Mouse (Mus musculus): ENCODE results near the gene Dynlrb2.

- TF ChIP-seq TAL1 (IDR thresholded peaks at IDR 0.05; ENCODE audit: low read length) = no peak
- no peak for TF ChIP-seq GATA1 (IDR thresholded peaks at IDR 0.05; ENCODE audit: low read length)
These were observed 47.5 kb downstream of the Dynlrb2 start for GRCm38 (mm10) chr8:116552255-116552654.
